Mouse (Mus musculus) common myeloid progenitor, adult 5-6 weeks (primary cell): ENCODE measurements around the gene Tmem100. TPM values are rescaled to one million over a fixed set of nuclear protein-coding genes. Genes with fewer than 3 reads are reported as not detected.

Source experiments
- ATAC-seq: replicated peaks from 2 replicates; pipeline ENCODE4 v1.8.0; 2016; ENCODE audit warnings: low read depth, mild to moderate bottlenecking, moderate TSS enrichment, inconsistent platforms; ENCODE audit not compliant: poor library complexity, severe bottlenecking
- total RNA-seq: library from RNA; stranded (forward); fragments of 200-1000, 187-1606 nt; gene quantifications from 2 replicates; pipeline ENCODE4 v1.2.3, GENCODE M21; 2017

Tmem100 gene
- total RNA-seq, 1 experiment from 2014 or later = 0.27 TPM

- ATAC-seq = no peak
These were observed 22.6 kb downstream of the Tmem100 start for GRCm38 (mm10) chr11:90052785-90053184.

GRCm38 (mm10) chr11:90053820-90054219 is 23.7 kb downstream of the Tmem100 start:
- ATAC-seq = no peak

- ATAC-seq = no peak
These were observed 24.3 kb downstream of the Tmem100 start for GRCm38 (mm10) chr11:90054401-90054800.

- ATAC-seq = no peak
These were observed 26.9 kb downstream of the Tmem100 start for GRCm38 (mm10) chr11:90057070-90057469.

GRCm38 (mm10) chr11:90059241-90059640 is 29.1 kb downstream of the Tmem100 start:
- no peak for ATAC-seq

GRCm38 (mm10) chr11:90062657-90063056 is 32.5 kb downstream of the Tmem100 start:
- no peak for ATAC-seq

GRCm38 (mm10) chr11:90066405-90067250 is 36.5 kb downstream of the Tmem100 start:
- ATAC-seq = no peak

- peak; percentile 99 for ATAC-seq
These were observed 41.6 kb downstream of the Tmem100 start for GRCm38 (mm10) chr11:90071747-90072146.

GRCm38 (mm10) chr11:90073201-90073600 is 43.1 kb downstream of the Tmem100 start:
- ATAC-seq = no peak

- no peak for ATAC-seq
These were observed 46.5 kb downstream of the Tmem100 start for GRCm38 (mm10) chr11:90076666-90077065.

GRCm38 (mm10) chr11:90080678-90081267 is 50.6 kb downstream of the Tmem100 start:
- no peak for ATAC-seq

GRCm38 (mm10) chr11:90081820-90082596 is 51.9 kb downstream of the Tmem100 start:
- ATAC-seq = no peak

GRCm38 (mm10) chr11:90083042-90083441 is 52.9 kb downstream of the Tmem100 start:
- no peak for ATAC-seq

GRCm38 (mm10) chr11:90084166-90084565 is 54.0 kb downstream of the Tmem100 start:
- ATAC-seq = no peak

Other genes starting within 250 kb of the Tmem100 start
- 31.2 and 31.8 TPM in 2 replicates for gene Pctp, start 27.5 kb upstream of the Tmem100 start, total RNA-seq
- 4.3 and 11.0 TPM in 2 replicates for gene Gm45716, start 157.3 kb downstream of the Tmem100 start, total RNA-seq
- 16.2 and 18.1 TPM in 2 replicates for gene Mmd, start 219.1 kb downstream of the Tmem100 start, total RNA-seq